Mouse (Mus musculus) thymus, postnatal 25 days (tissue): ENCODE data around the gene Tmem81.

ENCODE experiments used
- DNase-seq: peaks from one replicate; pipeline ENCODE4 v3.0.0; 2022

Tmem81 gene

DNA sequence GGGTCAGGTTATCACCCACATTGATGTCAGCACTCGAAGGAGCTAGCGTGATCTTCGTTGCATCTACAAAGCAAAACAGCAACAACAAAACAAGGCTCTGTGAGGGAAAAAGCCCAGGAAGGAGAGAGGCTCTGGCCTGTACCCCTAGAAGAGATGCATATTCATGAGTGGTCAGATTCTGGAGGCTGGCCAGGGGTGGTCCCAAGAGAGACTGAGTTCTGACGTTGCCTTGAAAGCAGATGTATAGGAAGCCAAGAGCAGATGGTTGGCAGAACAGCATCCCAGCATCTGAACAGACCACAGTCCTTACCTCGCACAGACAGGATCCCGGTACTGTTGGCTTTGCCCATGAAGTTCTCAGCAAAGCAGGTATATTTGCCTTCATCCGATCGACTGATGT lies 17.0 kb downstream of the Tmem81 start:
- DNase-seq = no peak

DNA sequence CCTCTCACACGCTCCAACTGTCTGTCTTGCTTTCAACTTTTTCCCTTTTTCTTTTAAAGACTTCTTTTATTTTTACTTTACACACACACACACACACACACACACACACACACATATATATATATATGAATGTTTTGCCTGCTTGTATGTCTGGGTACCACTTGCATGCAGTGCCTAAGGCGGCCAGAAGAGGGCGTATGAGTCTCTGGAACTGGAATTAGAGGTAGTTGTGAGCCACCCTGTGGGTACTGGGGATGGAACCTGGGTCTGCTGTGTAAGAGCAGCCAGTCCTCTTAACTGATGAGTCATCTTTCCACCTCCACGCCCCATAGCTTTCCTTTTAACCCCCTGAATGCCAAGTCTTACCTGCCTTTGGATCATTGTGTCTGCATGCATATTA lies 17.9 kb downstream of the Tmem81 start:
- peak; percentile 55 for DNase-seq

DNA sequence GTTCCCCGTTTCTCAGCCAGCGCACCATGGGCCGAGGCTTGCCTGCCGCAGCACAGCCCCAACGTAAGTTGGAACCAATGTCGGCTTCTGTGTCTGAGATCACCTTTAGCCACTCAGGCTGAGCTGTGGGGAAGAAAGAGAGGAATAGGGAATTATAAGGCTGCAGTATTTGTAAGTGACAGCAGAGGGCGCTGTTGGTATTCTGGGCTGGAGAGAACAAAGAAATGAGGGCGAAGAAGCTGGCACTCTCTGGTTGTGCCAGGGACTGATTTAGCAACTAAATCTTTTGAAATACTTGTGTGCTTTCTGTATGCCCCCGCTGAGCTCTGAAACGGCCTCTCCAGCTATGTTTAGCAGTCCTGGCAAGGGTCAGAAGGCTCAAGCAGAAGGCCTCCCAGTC lies 19.8 kb downstream of the Tmem81 start:
- peak; percentile 42 for DNase-seq

DNA sequence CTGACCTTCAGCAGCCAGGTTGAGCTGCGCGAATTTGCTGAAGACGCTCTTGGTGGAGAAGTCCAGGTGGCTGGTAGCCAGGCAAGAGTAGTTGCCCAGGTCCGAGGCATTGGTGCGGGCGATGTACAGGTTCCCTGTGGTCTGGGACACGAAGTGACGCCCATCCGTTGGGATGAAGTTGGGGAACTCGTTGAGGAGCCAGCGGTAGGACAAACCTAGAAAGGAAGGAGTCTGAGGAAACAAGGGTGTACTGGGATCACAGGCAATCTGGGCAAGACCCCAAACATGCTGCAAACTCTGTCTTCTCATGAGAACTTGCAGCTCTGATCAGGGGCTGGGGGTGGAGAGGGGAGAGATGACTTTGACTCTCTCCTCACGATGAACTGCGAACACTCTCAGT lies 22.0 kb downstream of the Tmem81 start:
- no peak for DNase-seq

DNA sequence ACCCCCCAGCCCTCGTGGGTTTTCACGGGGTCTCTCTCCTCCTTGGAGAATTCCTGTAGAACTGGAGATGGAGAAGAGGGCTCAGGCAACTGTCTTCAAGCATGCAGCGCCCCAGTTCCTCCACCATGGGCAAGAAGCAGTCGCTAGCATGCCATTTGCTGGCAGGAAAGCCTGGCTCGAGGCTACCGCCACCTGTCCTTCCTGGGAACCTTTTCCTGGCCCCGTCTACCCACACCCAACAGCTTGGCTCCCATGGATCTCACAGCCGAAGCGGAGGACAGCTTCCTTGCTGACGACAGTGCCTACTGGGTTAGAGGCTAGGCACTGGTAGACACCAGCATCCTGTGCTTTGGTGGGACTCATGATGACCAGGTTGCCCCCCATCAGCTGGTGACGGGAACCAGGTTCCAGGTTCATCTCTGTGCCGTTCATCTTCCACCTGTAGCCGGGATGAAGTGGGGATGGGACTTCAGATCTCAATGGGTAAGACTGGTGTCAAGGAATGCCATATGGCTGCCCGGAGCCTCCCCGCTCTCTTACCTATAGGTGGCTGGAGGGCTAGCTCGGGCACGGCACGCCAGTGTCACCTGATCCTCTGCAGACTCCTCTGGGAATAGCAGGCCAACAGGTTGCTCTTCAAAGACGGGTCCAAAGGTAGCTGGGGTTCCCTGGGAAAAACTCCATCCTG lies 22.8 kb downstream of the Tmem81 start:
- no peak for DNase-seq

DNA sequence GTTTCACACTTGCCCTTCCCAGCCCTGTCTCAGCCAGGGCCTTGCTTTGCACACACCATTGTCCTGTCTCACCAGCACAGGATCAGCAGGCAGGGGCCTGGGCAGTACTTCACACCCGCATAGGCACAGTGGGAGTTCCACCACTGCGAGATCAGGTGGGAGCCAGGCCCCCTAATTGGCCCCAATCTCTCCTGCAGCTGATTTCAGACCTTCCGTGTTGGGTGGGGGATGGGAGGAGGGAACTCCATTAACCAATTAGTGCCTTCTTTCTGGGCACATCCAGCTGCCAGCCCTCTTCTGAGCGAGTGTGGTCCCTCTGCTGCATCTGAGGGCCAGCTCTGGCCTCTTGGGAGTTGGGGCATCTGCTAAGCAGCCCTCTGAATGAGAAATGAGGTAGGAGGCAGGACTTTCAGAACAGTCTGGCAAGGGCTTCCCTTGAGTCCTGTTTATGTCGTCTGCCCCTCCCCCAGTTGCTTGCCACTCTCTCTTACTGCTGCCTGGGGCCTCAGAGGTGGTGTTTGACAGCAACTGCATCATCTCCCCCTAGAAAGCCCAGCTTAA lies 24.7 kb downstream of the Tmem81 start:
- no peak for DNase-seq

DNA sequence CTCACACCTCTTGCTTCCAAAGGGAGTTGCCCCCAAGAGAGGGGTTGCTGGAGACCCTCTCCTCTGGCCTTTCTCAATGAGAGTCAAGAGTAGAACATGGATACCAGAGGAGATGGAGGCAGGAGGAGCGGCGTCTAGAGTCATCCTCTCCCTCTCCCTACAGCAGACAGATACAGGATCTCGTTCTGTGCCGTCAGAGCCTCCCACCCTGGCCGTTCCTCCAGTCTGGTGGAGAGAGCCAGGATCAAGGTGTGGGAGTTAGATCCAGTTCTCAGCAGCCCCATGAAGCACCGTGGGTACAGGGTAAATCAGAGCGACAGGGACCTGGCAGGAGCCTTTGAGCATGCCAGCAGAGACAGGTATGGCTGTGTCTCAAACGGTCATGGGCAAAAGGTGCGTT lies 26.5 kb downstream of the Tmem81 start:
- no peak for DNase-seq

DNA sequence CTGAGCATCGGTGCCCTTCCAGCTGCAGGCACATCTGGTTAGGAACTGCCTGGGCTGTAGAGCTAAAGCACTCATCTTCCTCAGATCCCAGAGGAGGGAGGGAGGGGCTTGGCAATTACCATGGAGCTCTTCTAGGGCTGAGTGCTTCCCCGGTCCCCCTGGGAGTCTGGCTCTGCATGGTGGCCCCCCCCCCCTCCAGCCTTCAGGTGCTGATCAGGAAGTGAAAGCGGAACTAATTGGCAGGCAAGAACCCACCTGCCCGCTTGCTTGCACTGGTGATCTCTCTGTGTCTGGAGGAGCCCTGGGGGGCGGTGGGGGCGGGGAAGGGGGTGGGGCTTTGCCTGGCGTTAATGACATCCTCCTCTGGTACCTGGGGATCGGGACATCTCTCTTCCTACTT lies 27.8 kb downstream of the Tmem81 start:
- no peak for DNase-seq

DNA sequence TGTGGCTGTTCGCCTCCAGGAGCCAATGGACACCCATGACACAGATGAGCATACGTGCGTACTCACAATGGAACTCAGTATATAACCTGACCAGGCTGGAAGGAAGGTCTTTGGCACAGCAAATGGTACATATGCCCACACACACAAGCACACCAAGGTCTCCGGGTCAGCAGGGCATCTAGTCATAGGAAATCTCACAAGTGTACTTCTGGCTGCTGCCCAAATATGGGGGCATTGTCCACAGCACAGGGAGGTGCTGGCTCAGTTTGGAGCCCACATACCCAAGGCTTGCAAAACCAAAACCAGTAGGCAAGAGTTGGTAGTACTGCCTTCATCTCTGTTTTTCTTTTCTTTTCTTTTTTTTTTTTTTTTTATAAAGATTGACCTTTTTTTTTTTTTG lies 29.5 kb downstream of the Tmem81 start:
- no peak for DNase-seq

DNA sequence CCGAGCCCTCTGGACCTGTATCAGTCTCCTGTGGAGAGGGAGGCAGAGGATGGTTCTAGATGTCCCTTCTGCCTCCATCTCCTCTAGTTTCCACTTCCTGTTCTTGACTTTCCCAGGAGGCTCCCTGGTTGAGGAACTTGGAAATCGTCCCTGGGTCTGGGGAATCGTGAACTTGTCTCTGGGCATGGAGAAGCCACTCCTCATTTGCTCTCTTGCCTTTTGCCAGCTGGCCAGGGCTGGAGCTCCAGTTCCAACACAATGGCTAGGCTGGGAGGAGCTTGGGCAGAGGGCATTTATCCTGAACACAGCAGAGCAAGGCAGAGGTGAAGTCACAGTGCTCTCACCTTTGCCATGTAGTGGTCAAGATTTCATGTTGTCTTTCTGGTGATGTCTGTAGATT lies 30.4 kb downstream of the Tmem81 start:
- DNase-seq = no peak

DNA sequence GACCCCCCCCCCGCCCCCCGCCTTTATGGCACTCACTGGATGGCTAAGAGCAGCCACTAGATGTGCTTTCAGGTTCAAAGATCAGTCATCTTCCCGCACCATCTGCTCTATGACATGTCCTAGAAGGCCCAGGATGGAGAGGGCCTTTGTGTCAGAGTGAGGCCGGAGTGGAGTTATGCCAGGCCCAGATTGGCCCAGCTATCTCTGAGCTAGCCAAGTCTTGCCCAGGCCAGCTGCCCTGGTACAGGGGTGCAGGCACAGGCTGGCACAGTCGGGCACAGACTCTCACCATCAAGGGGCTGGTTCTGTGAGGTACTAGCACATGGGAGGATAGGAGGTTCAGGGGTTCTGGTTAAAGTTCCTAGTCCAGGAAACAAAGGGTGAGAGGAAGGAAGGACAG lies 31.7 kb downstream of the Tmem81 start:
- no peak for DNase-seq

DNA sequence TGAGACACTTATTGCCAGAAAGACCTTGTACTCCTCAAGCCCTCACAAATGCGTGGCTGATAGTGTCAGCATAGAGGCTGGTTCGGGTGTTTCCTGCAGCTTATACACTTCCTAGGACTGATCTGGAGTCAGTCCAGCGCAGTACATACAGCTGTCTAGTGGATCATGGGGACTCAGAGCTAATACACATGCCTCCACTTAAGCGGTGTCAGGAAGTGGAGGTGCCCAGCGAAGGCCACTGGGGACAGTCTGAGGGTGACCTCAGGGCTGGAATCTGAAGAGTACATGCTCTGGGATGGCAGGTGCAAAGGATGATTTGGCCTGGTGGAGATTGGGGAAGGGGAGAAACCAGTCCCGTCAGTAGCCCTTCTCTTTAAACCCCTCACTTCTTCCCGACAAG lies 34.7 kb downstream of the Tmem81 start:
- no peak for DNase-seq

DNA sequence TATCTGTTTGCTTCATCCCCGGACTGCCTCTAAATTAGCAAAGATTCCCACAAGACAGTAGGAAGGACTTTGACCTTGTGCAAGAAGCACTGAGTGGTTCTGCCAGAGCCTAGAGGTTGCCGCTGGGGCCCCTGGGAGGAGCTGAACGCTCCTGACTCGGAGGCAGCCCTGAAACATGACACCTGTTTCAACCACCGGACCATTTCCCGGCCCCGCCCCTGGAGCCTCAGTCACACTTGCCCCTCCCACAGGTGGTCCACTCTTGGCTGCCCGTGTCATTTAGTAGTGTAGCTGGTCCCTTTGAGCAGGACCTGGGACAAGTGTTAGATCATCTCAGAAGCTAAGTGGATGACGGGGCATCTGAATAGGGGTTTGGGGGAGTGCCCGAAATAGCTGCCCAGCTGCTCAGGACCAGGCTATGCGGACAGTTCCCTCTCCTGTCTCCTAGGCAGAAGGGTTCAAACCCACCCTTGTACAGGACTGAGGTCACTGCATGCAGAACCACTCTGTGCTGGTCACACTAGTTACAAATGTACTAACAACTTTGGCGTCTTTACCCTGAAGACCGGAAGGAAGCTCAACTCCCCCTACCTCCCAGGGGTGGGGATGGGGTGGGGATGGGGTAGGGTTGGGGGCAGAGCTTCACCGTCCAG lies 35.3 kb downstream of the Tmem81 start:
- no peak for DNase-seq

DNA sequence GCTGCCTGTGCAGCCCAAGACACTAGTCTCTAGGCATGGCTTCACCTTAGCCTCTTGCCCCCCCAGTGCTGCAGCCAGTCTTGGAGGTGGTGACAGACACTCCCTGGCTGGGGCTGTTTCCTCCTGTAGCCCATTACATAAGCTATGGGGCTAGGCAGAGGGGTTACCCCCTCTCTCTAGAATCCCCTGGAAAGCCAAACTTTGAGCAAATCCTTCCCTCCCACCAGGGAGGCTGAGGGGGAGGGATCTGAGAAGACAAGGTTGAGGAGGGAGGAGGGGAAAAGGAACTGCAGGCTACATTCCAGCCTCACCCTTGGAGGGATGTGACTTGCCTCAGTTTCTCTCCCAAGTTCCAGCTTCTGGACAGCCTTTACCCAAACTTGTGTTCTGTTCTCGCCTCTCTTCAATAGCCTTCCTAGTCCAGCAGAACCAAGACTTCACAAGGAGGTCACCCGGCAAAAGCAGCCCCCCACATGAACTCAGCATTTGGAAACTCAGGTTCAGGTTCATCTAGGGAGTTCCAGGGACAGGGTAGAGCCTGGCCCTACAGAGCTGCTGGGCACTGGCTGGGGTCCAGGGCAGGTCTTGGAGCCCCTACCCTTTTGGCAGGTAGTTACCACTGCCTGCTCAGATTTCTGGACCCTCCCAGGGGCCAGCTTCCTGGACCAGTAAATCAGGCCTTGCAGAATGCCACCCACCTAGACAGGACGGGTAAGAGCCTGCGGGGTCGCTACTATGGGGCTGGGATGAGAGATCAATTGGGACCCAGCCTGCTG lies 36.0 kb downstream of the Tmem81 start:
- no peak for DNase-seq

DNA sequence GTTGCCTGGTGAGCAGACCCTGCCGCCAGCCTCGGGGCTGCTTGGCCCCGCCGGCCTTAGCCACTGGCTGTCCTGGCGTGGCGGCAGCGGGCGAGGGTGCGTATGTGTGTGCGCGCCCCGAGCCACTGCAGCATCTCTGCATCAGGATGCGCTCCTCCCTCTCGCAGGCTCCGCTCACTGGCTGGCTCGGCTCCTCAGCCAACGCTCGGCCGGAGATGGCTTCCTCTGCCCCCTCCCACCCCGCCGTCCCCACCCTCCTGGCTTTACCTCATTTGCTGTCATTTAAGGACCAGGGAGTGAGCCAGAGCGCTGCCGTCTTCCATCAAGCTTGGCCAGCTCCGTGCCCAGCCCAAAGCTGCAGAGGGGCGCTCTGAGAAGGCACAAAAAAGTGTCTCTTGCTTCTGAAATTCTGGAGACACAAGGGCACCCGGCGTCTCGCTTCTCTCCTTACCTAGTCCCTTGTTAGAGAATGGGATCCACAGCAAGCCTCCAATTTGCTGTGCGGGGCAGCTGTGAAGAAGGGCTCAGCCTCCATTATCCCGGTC lies 36.8 kb downstream of the Tmem81 start, which contains the start of gene Cntn2:
Gene Cntn2 (minus strand): TSS at position 495 of the 545 bp plus-strand sequence.
- no peak for DNase-seq

DNA sequence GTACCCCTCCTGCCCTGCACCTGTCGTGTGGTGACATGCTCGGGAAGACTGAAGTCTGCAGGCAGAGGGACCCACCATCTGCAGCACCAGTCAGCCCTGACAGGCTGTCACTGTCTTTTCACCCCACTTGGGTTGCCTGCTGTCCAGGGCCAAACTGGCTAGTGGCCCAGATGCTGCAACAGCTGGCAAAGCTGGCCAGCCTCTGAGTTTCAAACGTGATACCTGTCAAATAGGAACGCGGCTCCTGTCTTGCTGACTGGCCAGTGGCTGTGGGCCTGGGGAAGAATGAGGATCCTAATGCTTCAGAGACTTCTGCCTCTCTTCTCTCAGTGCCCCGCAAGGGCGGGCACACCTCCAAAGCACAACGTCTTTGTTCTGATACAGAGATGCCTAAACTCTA lies 37.8 kb downstream of the Tmem81 start:
- DNase-seq = no peak

DNA sequence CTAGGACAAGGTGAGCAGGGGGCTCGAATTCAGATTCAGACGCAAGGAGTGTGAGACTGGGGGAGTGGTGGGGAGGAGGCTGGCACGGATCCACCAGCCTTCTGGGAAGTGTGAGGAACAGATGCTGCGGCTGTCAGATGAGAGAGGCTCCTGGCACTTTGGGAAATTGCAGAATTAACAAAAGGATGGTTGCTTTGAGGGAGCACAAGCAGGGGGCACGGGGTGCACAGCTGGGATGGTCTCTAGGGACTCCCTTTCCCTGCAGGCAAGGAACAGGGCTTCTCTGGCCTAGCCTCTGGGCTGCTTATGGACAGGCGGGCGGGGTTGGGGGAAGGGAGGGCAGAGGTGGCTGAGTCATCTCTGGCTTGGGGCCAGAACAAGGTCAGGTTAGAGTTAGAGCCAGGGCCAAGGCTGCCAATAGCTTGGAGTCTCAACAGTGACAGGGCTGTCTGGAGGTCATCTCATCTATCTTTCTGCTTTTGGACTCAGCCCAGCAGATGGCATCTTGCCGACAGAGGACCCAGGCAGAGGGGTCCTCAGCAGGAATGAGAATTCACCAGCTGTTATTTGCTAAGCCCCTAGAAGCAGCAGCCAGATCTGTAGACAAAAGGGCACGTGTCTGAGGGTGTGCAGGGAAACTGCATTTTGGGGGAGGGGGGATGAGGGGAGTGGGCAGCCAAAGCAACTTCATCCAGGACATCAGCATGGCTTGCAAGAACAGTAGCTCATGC lies 52.0 kb downstream of the Tmem81 start:
- no peak for DNase-seq
